Mouse (Mus musculus): ENCODE data around the gene Creld2.
A peak's percentile ranks its signal among the peaks of the same experiment; 100 is the strongest.

DNA sequence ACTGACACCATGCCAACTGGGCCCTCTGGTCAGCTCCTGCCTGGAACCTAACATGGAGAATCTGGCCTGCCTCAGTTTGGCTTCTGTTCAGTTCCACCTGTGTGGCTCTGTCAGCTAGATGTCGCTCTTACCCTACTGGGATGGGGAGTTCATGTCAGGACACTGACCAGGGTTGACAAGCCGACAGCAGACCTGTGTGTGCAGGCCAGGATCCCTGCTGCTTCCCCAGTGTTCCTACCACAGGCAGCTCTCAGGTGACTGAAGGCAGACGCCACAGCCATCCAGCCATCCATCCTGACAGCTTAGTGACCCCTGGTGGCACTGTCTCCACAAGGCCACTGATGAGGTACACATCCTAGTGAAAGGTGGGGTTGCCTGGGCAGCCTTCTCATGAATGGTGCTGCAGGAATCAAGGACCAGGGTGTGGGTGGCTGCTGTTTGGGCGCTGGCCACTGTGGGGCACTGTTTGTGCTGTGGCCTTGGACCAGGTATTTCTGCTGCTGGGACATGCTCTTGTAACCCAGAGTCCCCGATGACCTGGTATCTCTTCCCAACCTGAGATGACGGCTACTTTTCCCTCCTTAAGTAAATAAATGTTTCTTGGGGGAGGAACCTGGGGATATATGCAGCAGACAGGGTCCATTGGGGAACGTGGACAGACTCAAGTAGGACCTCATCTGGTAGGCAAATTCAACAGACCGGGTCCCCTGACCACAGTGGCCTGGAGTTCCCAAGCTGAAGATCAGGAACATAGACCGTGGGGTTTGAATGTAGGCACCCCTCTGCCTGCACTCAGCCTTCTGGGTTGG, 8.7 kb downstream of the Creld2 start:
- TF ChIP-seq POLR2A (IDR thresholded peaks at IDR 0.05; ENCODE audit: insufficient read depth, low read depth, low read length) (no peak), CTCF (IDR thresholded peaks at IDR 0.05) (peak; percentile 66)
